Mouse (Mus musculus) heart, postnatal 4 days (tissue): ENCODE results near the gene Tln2. TPM values are rescaled to one million over a fixed set of nuclear protein-coding genes. Genes with fewer than 3 reads are reported as not detected.

Experiments used
- DNase-seq: peaks from one replicate; pipeline ENCODE4 v3.0.0; 2021
- total RNA-seq, 2 experiments: library from RNA; stranded (reverse); gene quantifications; 2 replicates each; pipeline ENCODE4 v1.2.3; 2021

Tln2 gene
- total RNA-seq = 100 to 1,000 TPM; 111 to 116 TPM

- no peak for DNase-seq
These were observed at the start of gene Tln2 for GRCm38 (mm10) chr9:67559603-67560002. Tln2 (minus strand) TSS chr9:67559703.

- DNase-seq = no peak
These were observed 49.7 kb upstream of the Tln2 start for GRCm38 (mm10) chr9:67609226-67609625.

GRCm38 (mm10) chr9:67607786-67608366, 48.4 kb upstream of the Tln2 start:
- no peak for DNase-seq

GRCm38 (mm10) chr9:67607268-67607667, 47.8 kb upstream of the Tln2 start:
- no peak for DNase-seq

GRCm38 (mm10) chr9:67605867-67606435, 46.4 kb upstream of the Tln2 start:
- DNase-seq = no peak

- no peak for DNase-seq
These were observed 45.4 kb upstream of the Tln2 start for GRCm38 (mm10) chr9:67604940-67605339.

GRCm38 (mm10) chr9:67602347-67602746, 42.8 kb upstream of the Tln2 start:
- no peak for DNase-seq

- DNase-seq = peak; percentile 39
These were observed 35.7 kb upstream of the Tln2 start for GRCm38 (mm10) chr9:67595221-67595620.

GRCm38 (mm10) chr9:67593469-67594141, 34.1 kb upstream of the Tln2 start:
- DNase-seq = no peak

- DNase-seq = no peak
These were observed 33.2 kb upstream of the Tln2 start for GRCm38 (mm10) chr9:67592726-67593125.

GRCm38 (mm10) chr9:67587111-67587510, 27.6 kb upstream of the Tln2 start:
- DNase-seq = no peak

GRCm38 (mm10) chr9:67586489-67586888, 27.0 kb upstream of the Tln2 start:
- peak; percentile 54 for DNase-seq

GRCm38 (mm10) chr9:67584871-67585270, 25.4 kb upstream of the Tln2 start:
- peak; percentile 81 for DNase-seq

- peak; percentile 60 for DNase-seq
These were observed 22.2 kb upstream of the Tln2 start for GRCm38 (mm10) chr9:67581581-67582280.

GRCm38 (mm10) chr9:67579541-67579940, 20.0 kb upstream of the Tln2 start:
- DNase-seq = no peak

- peak; percentile 47 for DNase-seq
These were observed 15.3 kb upstream of the Tln2 start for GRCm38 (mm10) chr9:67574721-67575248.

GRCm38 (mm10) chr9:67573683-67573979, 14.1 kb upstream of the Tln2 start:
- DNase-seq = peak; percentile 30

- peak; percentile 31 for DNase-seq
These were observed 13.5 kb upstream of the Tln2 start for GRCm38 (mm10) chr9:67572790-67573682.

GRCm38 (mm10) chr9:67565801-67566258, 6.3 kb upstream of the Tln2 start:
- DNase-seq = peak; percentile 75

- DNase-seq = no peak
These were observed 9.5 kb downstream of the Tln2 start for GRCm38 (mm10) chr9:67549811-67550501.

GRCm38 (mm10) chr9:67549332-67549731, 10.2 kb downstream of the Tln2 start:
- DNase-seq = peak; percentile 83
